Mouse (Mus musculus) small intestine, adult 2 months (tissue): ENCODE results near the gene Olfr433. TPM values are rescaled to one million over a fixed set of nuclear protein-coding genes. Genes with fewer than 3 reads are reported as not detected.

Source experiments
- H3K27ac ChIP-seq: fragments of 200-500 bp; 2 replicates; pipeline ENCODE4 v1.5.1; 2012; ENCODE audit warnings: low read depth, low read length, control low read depth, inconsistent platforms; ENCODE audit not compliant: insufficient read depth
- H3K27me3 ChIP-seq: fragments of 200-500 bp; 2 replicates; pipeline ENCODE4 v1.6.1; 2012; ENCODE audit warnings: mild to moderate bottlenecking, moderate library complexity, low read length, inconsistent platforms; ENCODE audit not compliant: control insufficient read depth, insufficient read depth
- H3K36me3 ChIP-seq: fragments of 200-500 bp; 2 replicates; pipeline ENCODE4 v1.6.1; 2012; ENCODE audit warnings: mild to moderate bottlenecking, low read length, control low read depth, inconsistent platforms; ENCODE audit not compliant: control insufficient read depth, insufficient read depth
- H3K4me1 ChIP-seq: fragments of 200-500 bp; 2 replicates; pipeline ENCODE4 v1.6.1; 2012; ENCODE audit warnings: low read length, inconsistent platforms, mixed read lengths; ENCODE audit not compliant: control insufficient read depth, insufficient read depth, insufficient read length
- H3K4me3 ChIP-seq: fragments of 200-500 bp; 2 replicates; pipeline ENCODE4 v1.5.1; 2012; ENCODE audit warnings: low read depth, mild to moderate bottlenecking, control low read depth, inconsistent platforms, low read length, moderate library complexity
- CTCF ChIP-seq: fragments of 200-500 bp; IDR thresholded peaks from 2 replicates; pipeline ENCODE4 v1.5.1; 2012; ENCODE audit warnings: low read depth, mild to moderate bottlenecking, control low read depth, inconsistent platforms, low read length, moderate library complexity, mixed read lengths; ENCODE audit not compliant: insufficient replicate concordance, insufficient read length; ENCODE audit errors: extremely low read depth
- POLR2A ChIP-seq: fragments of 200-500 bp; IDR thresholded peaks from 2 replicates; pipeline ENCODE4 v1.6.1; 2012; ENCODE audit warnings: low read depth, mild to moderate bottlenecking, control low read depth, inconsistent platforms, low read length, moderate library complexity
- WGBS: fragments of 180-500 bp; shearing (Covaris S2); methylation state at CpG from one replicate; pipeline ENCODE4 v1.1.7; 2018; 5-methylcytosine and 5-hydroxymethylcytosine counted together
- polyA plus RNA-seq: library from polyadenylated mRNA; depleted of rRNA; stranded (reverse); fragments of >200 nt; gene quantifications from 2 replicates; pipeline ENCODE4 v1.2.3, GENCODE M21; 2012; rRNA removed

Gene Olfr433
- polyA plus RNA-seq, 1 experiment = 0.10 TPM

DNA sequence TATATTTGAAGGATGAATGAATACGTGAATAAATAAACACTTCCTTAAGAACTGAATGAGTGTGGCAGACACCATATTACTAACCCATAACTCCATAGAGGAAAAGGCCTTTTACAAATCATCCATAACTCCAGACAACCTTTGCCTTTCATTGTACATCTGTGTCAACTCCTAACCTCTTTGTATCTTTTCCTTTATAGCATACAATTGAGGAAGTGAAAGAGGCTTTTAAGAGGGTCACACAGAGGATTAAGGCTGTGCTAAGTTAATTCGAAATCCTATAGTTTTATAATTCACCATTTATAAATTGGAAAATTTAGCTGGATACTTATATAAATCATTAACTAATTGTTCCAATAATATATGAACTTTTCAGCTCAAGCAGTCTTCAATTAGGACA lies 14.7 kb downstream of the Olfr433 start:
- TF ChIP-seq POLR2A (no peak), CTCF (no peak)
- 66% methylated on average over 2 of the region's 2 CpGs for WGBS
- H3K36me3 ChIP-seq = no peaks in the 10 kb centered on the region
- no peaks in the 10 kb centered on the region for H3K4me1 ChIP-seq
- no peak overlapping the region for H3K4me3 ChIP-seq
- no peaks in the 10 kb centered on the region for H3K27me3 ChIP-seq
- H3K27ac ChIP-seq = no peak overlapping the region

GRCm38 (mm10) chr1:174066305-174066704 lies 25.8 kb downstream of the Olfr433 start, which contains the start of gene Olfr430:
Olfr430 (plus strand) TSS chr1:174066605.
- TF ChIP-seq POLR2A (no peak), CTCF (no peak)
- H3K4me1 ChIP-seq = no peaks in the 10 kb centered on the region
- H3K27ac ChIP-seq = no peak within 1 kb of the TSS
- 90% methylated on average over 3 of the region's 3 CpGs for WGBS
- H3K4me3 ChIP-seq = no peak within 1 kb of the TSS
- H3K36me3 ChIP-seq = no peaks in the 10 kb centered on the region
- H3K27me3 ChIP-seq = no peaks in the 10 kb centered on the region

DNA sequence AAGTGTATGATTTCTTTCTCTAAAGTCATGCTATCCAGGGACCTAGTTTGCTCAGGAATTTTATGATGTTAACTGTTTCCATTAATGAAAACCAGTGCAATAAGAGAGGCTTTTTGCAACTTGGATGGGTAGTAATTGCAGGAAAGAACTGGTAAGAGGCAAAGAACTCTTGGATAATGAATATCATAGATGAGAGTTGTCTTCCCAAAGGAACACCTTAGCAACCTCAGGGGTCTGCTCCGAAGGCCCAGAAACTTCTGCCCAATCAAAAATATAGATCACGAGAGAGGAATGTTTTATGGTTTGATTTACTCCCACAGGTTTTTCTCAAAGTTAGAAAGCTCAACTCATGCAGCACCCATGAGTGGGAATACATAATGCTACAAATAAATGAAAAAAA lies 43.5 kb downstream of the Olfr433 start, which contains the start of gene Olfr429:
Gene Olfr429 (plus strand): TSS at position 301 of the 400 bp plus-strand sequence.
- 85% methylated on average over 2 of the region's 2 CpGs for WGBS
- TF ChIP-seq POLR2A = no peak
- TF ChIP-seq CTCF = no peak
- no peaks in the 10 kb centered on the region for H3K36me3 ChIP-seq

More for the DNA sequence above, 43.5 kb downstream of the Olfr433 start, which contains the start of gene Olfr429:
- H3K27ac ChIP-seq = no peak within 1 kb of the TSS
- H3K4me3 ChIP-seq = no peak within 1 kb of the TSS
- no peaks in the 10 kb centered on the region for H3K4me1 ChIP-seq
- H3K27me3 ChIP-seq = no peaks in the 10 kb centered on the region

Other genes starting within 250 kb of the Olfr433 start
- gene Ifi211, start 127.7 kb upstream of the Olfr433 start, polyA plus RNA-seq = 0.06 and 0.15 TPM in 2 replicates
- 0.19 and 0.33 TPM in 2 replicates for gene Mndal, start 98.2 kb upstream of the Olfr433 start, polyA plus RNA-seq
- 1.4 and 2.3 TPM in 2 replicates for gene Ifi203, start 98.0 kb upstream of the Olfr433 start, polyA plus RNA-seq
- gene Ifi202b, start 58.0 kb upstream of the Olfr433 start, polyA plus RNA-seq = 0.10 TPM in 1 of 2 replicates, not detected in the other
- gene Ifi205, start 8.9 kb upstream of the Olfr433 start, polyA plus RNA-seq = 0.06 and 0.10 TPM in 2 replicates
- gene Olfr432, start 8.5 kb downstream of the Olfr433 start, polyA plus RNA-seq = 0.34 TPM in 1 of 2 replicates, not detected in the other
- gene Olfr430, start 25.9 kb downstream of the Olfr433 start, polyA plus RNA-seq = not detected in 2 replicates
- not detected in 2 replicates for gene Olfr429, start 43.6 kb downstream of the Olfr433 start, polyA plus RNA-seq
- not detected in 2 replicates for gene Olfr427, start 56.2 kb downstream of the Olfr433 start, polyA plus RNA-seq
- gene Olfr231, start 80.5 kb downstream of the Olfr433 start, polyA plus RNA-seq = not detected in 2 replicates
- 0.10 TPM in 1 of 2 replicates, not detected in the other for gene Olfr424, start 90.8 kb downstream of the Olfr433 start, polyA plus RNA-seq
- gene Olfr420, start 114.9 kb downstream of the Olfr433 start, polyA plus RNA-seq = not detected in 2 replicates
- gene Spta1, start 132.1 kb downstream of the Olfr433 start, polyA plus RNA-seq = not detected in 2 replicates
- not detected in 2 replicates for gene Olfr419, start 211.4 kb downstream of the Olfr433 start, polyA plus RNA-seq